Mouse (Mus musculus): ENCODE results near the gene Phtf1. TPM values are rescaled to one million over a fixed set of nuclear protein-coding genes. Genes with fewer than 3 reads are reported as not detected.

Phtf1 gene
- 50.4 and 56.4 TPM in 2 replicates for polyA plus RNA-seq (2016; fragmentation: Nextera tagmentation; extraction: Ambion mirVana)

- Histone ChIP-seq H3K9me3 (no peaks in the 10 kb centered on the region), H3K27ac (replicated peaks) (peak within 1 kb of the TSS; percentile 97), H3K4me3 (peak within 1 kb of the TSS; percentile 67), H3K36me3 (0 out of 2 replicates have a peak, but pooled peaks cover 28% of the 10 kb centered on the region), H3K9ac (replicated peaks) (peak within 1 kb of the TSS; percentile 84), H3K4me1 (peaks cover 15% of the 10 kb centered on the region), H3K27me3 (no peaks in the 10 kb centered on the region), H3K4me2 (replicated peaks) (peak within 1 kb of the TSS; percentile 80)
- WGBS: under 1% methylated on average over 60 of the region's 70 CpGs
- ATAC-seq (ENCODE audit: low FRiP score, low read depth): peak; percentile 98
Measured at GRCm38 (mm10) chr3:103967861-103968691, at the start of gene Phtf1. Phtf1 (plus strand) TSS chr3:103968110.

- WGBS: 94% methylated on average over 1 of the region's 1 CpGs
Measured at GRCm38 (mm10) chr3:103920094-103920493, 47.8 kb upstream of the Phtf1 start.

GRCm38 (mm10) chr3:103925302-103925701 is 42.6 kb upstream of the Phtf1 start:
- peaks cover 6% of the 10 kb centered on the region; the same call in 1 of the 2 replicates for H3K36me3 ChIP-seq
- no peak overlapping the region for H3K27ac ChIP-seq (replicated peaks)

More at GRCm38 (mm10) chr3:103920094-103920493, 47.8 kb upstream of the Phtf1 start:
- no peak overlapping the region for H3K9ac ChIP-seq (replicated peaks)
- H3K4me2 ChIP-seq (replicated peaks): no peak overlapping the region
- no peak overlapping the region for H3K27ac ChIP-seq (replicated peaks)
- no peaks in the 10 kb centered on the region for H3K36me3 ChIP-seq
- H3K4me3 ChIP-seq: no peak overlapping the region
- ATAC-seq (ENCODE audit: low FRiP score, low read depth): no peak
- peaks cover 21% of the 10 kb centered on the region for H3K4me1 ChIP-seq
- H3K9me3 ChIP-seq: no peaks in the 10 kb centered on the region
- H3K27me3 ChIP-seq: no peaks in the 10 kb centered on the region

GRCm38 (mm10) chr3:103927511-103927910 is 40.4 kb upstream of the Phtf1 start:
- no peaks in the 10 kb centered on the region for H3K9me3 ChIP-seq
- no peak overlapping the region for H3K9ac ChIP-seq (replicated peaks)
- ATAC-seq (ENCODE audit: low FRiP score, low read depth): no peak
- H3K4me1 ChIP-seq: peaks cover 14% of the 10 kb centered on the region
- 0 out of 2 replicates have a peak overlapping the region, but pooled peaks have one; percentile 20 for H3K27ac ChIP-seq (replicated peaks)
- H3K36me3 ChIP-seq: peaks cover 14% of the 10 kb centered on the region
- no peak overlapping the region for H3K4me3 ChIP-seq
- H3K4me2 ChIP-seq (replicated peaks): no peak overlapping the region
- 54% methylated on average over 6 of the region's 6 CpGs for WGBS
- H3K27me3 ChIP-seq: no peaks in the 10 kb centered on the region

More at GRCm38 (mm10) chr3:103925302-103925701, 42.6 kb upstream of the Phtf1 start:
- ATAC-seq (ENCODE audit: low FRiP score, low read depth): no peak
- peaks cover 14% of the 10 kb centered on the region for H3K4me1 ChIP-seq
- H3K9ac ChIP-seq (replicated peaks): no peak overlapping the region
- no peak overlapping the region for H3K4me2 ChIP-seq (replicated peaks)
- H3K4me3 ChIP-seq: no peak overlapping the region
- 66% methylated on average over 3 of the region's 3 CpGs for WGBS
- H3K9me3 ChIP-seq: no peaks in the 10 kb centered on the region
- no peaks in the 10 kb centered on the region for H3K27me3 ChIP-seq

GRCm38 (mm10) chr3:103944794-103945562 is 22.9 kb upstream of the Phtf1 start:
- no peaks in the 10 kb centered on the region for H3K36me3 ChIP-seq
- no peak for ATAC-seq (ENCODE audit: low FRiP score, low read depth)
- no peak overlapping the region for H3K27ac ChIP-seq (replicated peaks)
- no peaks in the 10 kb centered on the region for H3K9me3 ChIP-seq
- H3K9ac ChIP-seq (replicated peaks): no peak overlapping the region
- H3K27me3 ChIP-seq: no peaks in the 10 kb centered on the region
- H3K4me2 ChIP-seq (replicated peaks): no peak overlapping the region
- H3K4me1 ChIP-seq: peaks cover 3% of the 10 kb centered on the region; the same call in 1 of the 2 replicates
- H3K4me3 ChIP-seq: no peak overlapping the region
- 100% methylated on average over 1 of the region's 1 CpGs for WGBS

- Histone ChIP-seq H3K27ac (replicated peaks) (no peak overlapping the region), H3K36me3 (no peaks in the 10 kb centered on the region), H3K9me3 (no peaks in the 10 kb centered on the region), H3K9ac (replicated peaks) (no peak overlapping the region), H3K4me3 (no peak overlapping the region), H3K4me1 (peaks cover 3% of the 10 kb centered on the region; the same call in 1 of the 2 replicates), H3K27me3 (no peaks in the 10 kb centered on the region), H3K4me2 (replicated peaks) (no peak overlapping the region)
- WGBS: 88% methylated on average over 7 of the region's 7 CpGs
- no peak for ATAC-seq (ENCODE audit: low FRiP score, low read depth)
Measured at GRCm38 (mm10) chr3:103948666-103949065, 19.2 kb upstream of the Phtf1 start.

- no peak overlapping the region for H3K9ac ChIP-seq (replicated peaks)
- H3K27me3 ChIP-seq: no peaks in the 10 kb centered on the region
- no peak for ATAC-seq (ENCODE audit: low FRiP score, low read depth)
- H3K4me2 ChIP-seq (replicated peaks): no peak overlapping the region
- no peaks in the 10 kb centered on the region for H3K9me3 ChIP-seq
- WGBS: 92% methylated on average over 3 of the region's 3 CpGs
- no peaks in the 10 kb centered on the region for H3K4me1 ChIP-seq
- H3K36me3 ChIP-seq: peaks cover 15% of the 10 kb centered on the region
- no peak overlapping the region for H3K27ac ChIP-seq (replicated peaks)
- H3K4me3 ChIP-seq: no peak overlapping the region
Measured at GRCm38 (mm10) chr3:103960622-103961021, 7.3 kb upstream of the Phtf1 start.

- no peaks in the 10 kb centered on the region for H3K9me3 ChIP-seq
- peak overlapping the region; percentile 67 for H3K4me3 ChIP-seq
- ATAC-seq (ENCODE audit: low FRiP score, low read depth): no peak
- peaks cover 15% of the 10 kb centered on the region for H3K4me1 ChIP-seq
- H3K4me2 ChIP-seq (replicated peaks): peak overlapping the region; percentile 80
- peak overlapping the region; percentile 84 for H3K9ac ChIP-seq (replicated peaks)
- H3K36me3 ChIP-seq: peaks cover 29% of the 10 kb centered on the region
- no peaks in the 10 kb centered on the region for H3K27me3 ChIP-seq
- peak overlapping the region; percentile 97 for H3K27ac ChIP-seq (replicated peaks)
- 27% methylated on average over 2 of the region's 2 CpGs for WGBS
Measured at GRCm38 (mm10) chr3:103967231-103967630, 679 bp upstream of the Phtf1 start.

- under 1% methylated on average over 18 of the region's 24 CpGs for WGBS
- Histone ChIP-seq H3K4me2 (replicated peaks) (peak overlapping the region; percentile 80), H3K9ac (replicated peaks) (peak overlapping the region; percentile 84)
Measured at GRCm38 (mm10) chr3:103968701-103969100, 791 bp downstream of the Phtf1 start.

GRCm38 (mm10) chr3:103971157-103971556 is 3.2 kb downstream of the Phtf1 start:
- Histone ChIP-seq H3K4me1 (peaks cover 15% of the 10 kb centered on the region), H3K4me2 (replicated peaks) (no peak overlapping the region), H3K9me3 (no peaks in the 10 kb centered on the region), H3K27ac (replicated peaks) (no peak overlapping the region), H3K36me3 (peaks cover 26% of the 10 kb centered on the region; the same call in 1 of the 2 replicates), H3K27me3 (no peaks in the 10 kb centered on the region), H3K4me3 (no peak overlapping the region), H3K9ac (replicated peaks) (no peak overlapping the region)
- no peak for ATAC-seq (ENCODE audit: low FRiP score, low read depth)
- 93% methylated on average over 2 of the region's 2 CpGs for WGBS

More at GRCm38 (mm10) chr3:103968701-103969100, 791 bp downstream of the Phtf1 start:
- H3K9me3 ChIP-seq: no peaks in the 10 kb centered on the region
- H3K27me3 ChIP-seq: no peaks in the 10 kb centered on the region
- ATAC-seq (ENCODE audit: low FRiP score, low read depth): peak; percentile 89
- peaks cover 15% of the 10 kb centered on the region for H3K4me1 ChIP-seq
- H3K4me3 ChIP-seq: peak overlapping the region; percentile 67
- peak overlapping the region; percentile 97 for H3K27ac ChIP-seq (replicated peaks)
- H3K36me3 ChIP-seq: 0 out of 2 replicates have a peak, but pooled peaks cover 22% of the 10 kb centered on the region

- Histone ChIP-seq H3K4me2 (replicated peaks) (no peak overlapping the region), H3K9me3 (no peaks in the 10 kb centered on the region), H3K4me1 (no peaks in the 10 kb centered on the region), H3K27ac (replicated peaks) (no peak overlapping the region), H3K27me3 (no peaks in the 10 kb centered on the region), H3K4me3 (no peak overlapping the region), H3K9ac (replicated peaks) (no peak overlapping the region), H3K36me3 (peaks cover 48% of the 10 kb centered on the region)
- ATAC-seq (ENCODE audit: low FRiP score, low read depth): no peak
- 80% methylated on average over 4 of the region's 4 CpGs for WGBS
Measured at GRCm38 (mm10) chr3:103984556-103984955, 16.6 kb downstream of the Phtf1 start.

GRCm38 (mm10) chr3:103985194-103985593 is 17.3 kb downstream of the Phtf1 start:
- H3K4me1 ChIP-seq: no peaks in the 10 kb centered on the region
- 95% methylated on average over 2 of the region's 2 CpGs for WGBS
- H3K4me3 ChIP-seq: no peak overlapping the region
- H3K9me3 ChIP-seq: no peaks in the 10 kb centered on the region
- no peaks in the 10 kb centered on the region for H3K27me3 ChIP-seq
- no peak for ATAC-seq (ENCODE audit: low FRiP score, low read depth)
- H3K36me3 ChIP-seq: peaks cover 49% of the 10 kb centered on the region
- H3K4me2 ChIP-seq (replicated peaks): no peak overlapping the region
- no peak overlapping the region for H3K9ac ChIP-seq (replicated peaks)
- H3K27ac ChIP-seq (replicated peaks): no peak overlapping the region

Measured in midbrain, embryonic 12.5 days (tissue).